Mouse (Mus musculus): ENCODE measurements around the gene Lrrtm4.

- TF ChIP-seq CTCF (IDR thresholded peaks at IDR 0.05; ENCODE audit: low read depth, low read length): no peak
- TF ChIP-seq EP300 (IDR thresholded peaks at IDR 0.05; ENCODE audit: insufficient read depth, low read depth, low read length): no peak
- no peak for TF ChIP-seq POLR2A (IDR thresholded peaks at IDR 0.05; ENCODE audit: insufficient read depth, low read length)
Observed at GRCm38 (mm10) chr6:80363593-80363992, 344.9 kb downstream of the Lrrtm4 start.

All from ES-Bruce4 (cell line).